Mouse (Mus musculus) adrenal gland, postnatal 10 days (tissue): ENCODE measurements around the gene Smok3b. TPM values are rescaled to one million over a fixed set of nuclear protein-coding genes. Genes with fewer than 3 reads are reported as not detected.
A peak's percentile ranks its signal among the peaks of the same experiment; 100 is the strongest.
"Not testable (repeated sequence)": the region's sequence is repeated elsewhere in the genome, so short reads cannot be mapped to it uniquely, and the experiment has no call there.

Experiments
- DNase-seq: peaks from one replicate; pipeline ENCODE4 v3.0.0; 2021; ENCODE audit warnings: mixed read lengths
- long read RNA-seq, 2 experiments: library from polyadenylated mRNA; stranded (forward); transcript quantifications; one replicate each; pipeline ENCODE4 v2.0.0; 2021
- total RNA-seq, 2 experiments: library from RNA; stranded (reverse); gene quantifications; 2 replicates each; pipeline ENCODE4 v1.2.3; 2021

Smok3b gene
- total RNA-seq, result not detected
- long read RNA-seq, experiment 1, result 0 reads
- long read RNA-seq, experiment 2, result 0 reads

GRCm38 (mm10) chr5:138020961-138021479 is at the start of gene Smok3b, which contains the start of gene Smok3a:
Smok3b (plus strand) TSS chr5:138021429.
Smok3a (plus strand) TSS chr5:138021261.
- not testable (repeated sequence) for DNase-seq

GRCm38 (mm10) chr5:137973161-137973560 is 48.1 kb upstream of the Smok3b start:
- DNase-seq, result no peak

- no peak for DNase-seq
Measured at GRCm38 (mm10) chr5:137973738-137974137, 47.5 kb upstream of the Smok3b start.

- DNase-seq, result no peak
Measured at GRCm38 (mm10) chr5:137974724-137975123, 46.5 kb upstream of the Smok3b start.

GRCm38 (mm10) chr5:137975434-137975833 is 45.8 kb upstream of the Smok3b start:
- DNase-seq, result no peak

GRCm38 (mm10) chr5:137977291-137977690 is 43.9 kb upstream of the Smok3b start:
- no peak for DNase-seq

GRCm38 (mm10) chr5:137979081-137979480 is 42.1 kb upstream of the Smok3b start:
- no peak for DNase-seq

GRCm38 (mm10) chr5:137981300-137981699 is 39.9 kb upstream of the Smok3b start, which contains the start of gene Azgp1:
Azgp1 (plus strand) TSS chr5:137981520.
- DNase-seq, result peak; percentile 41

GRCm38 (mm10) chr5:137986351-137986750 is 34.9 kb upstream of the Smok3b start:
- no peak for DNase-seq

GRCm38 (mm10) chr5:138009437-138009836 is 11.8 kb upstream of the Smok3b start:
- DNase-seq, result no peak

- DNase-seq, result no peak
Measured at GRCm38 (mm10) chr5:138012382-138012781, 8.8 kb upstream of the Smok3b start.

- no peak for DNase-seq
Measured at GRCm38 (mm10) chr5:138016530-138016929, 4.7 kb upstream of the Smok3b start.

- no peak for DNase-seq
Measured at GRCm38 (mm10) chr5:138016997-138017396, 4.2 kb upstream of the Smok3b start.

GRCm38 (mm10) chr5:138019577-138019976 is 1.7 kb upstream of the Smok3b start:
- not testable (repeated sequence) for DNase-seq

GRCm38 (mm10) chr5:138052894-138053293 is 31.7 kb downstream of the Smok3b start, which contains the start of gene Smok3c:
Smok3c (plus strand) TSS chr5:138053194.
- DNase-seq, result not testable (repeated sequence)

GRCm38 (mm10) chr5:138073803-138074202 is 52.6 kb downstream of the Smok3b start:
- DNase-seq, result no peak

- DNase-seq, result no peak
Measured at GRCm38 (mm10) chr5:138075684-138076083, 54.5 kb downstream of the Smok3b start.

GRCm38 (mm10) chr5:138076148-138076547 is 54.9 kb downstream of the Smok3b start:
- no peak for DNase-seq

GRCm38 (mm10) chr5:138080456-138080855 is 59.2 kb downstream of the Smok3b start:
- DNase-seq, result no peak

GRCm38 (mm10) chr5:138081446-138081845 is 60.2 kb downstream of the Smok3b start:
- DNase-seq, result no peak

GRCm38 (mm10) chr5:138083318-138083900 is 62.2 kb downstream of the Smok3b start:
- no peak for DNase-seq

- no peak for DNase-seq
Measured at GRCm38 (mm10) chr5:138083936-138084335, 62.7 kb downstream of the Smok3b start.

GRCm38 (mm10) chr5:138084507-138084906 is 63.3 kb downstream of the Smok3b start:
- no peak for DNase-seq

- DNase-seq, result peak; percentile 85
Measured at GRCm38 (mm10) chr5:138084996-138085395, 63.8 kb downstream of the Smok3b start, which contains the start of gene Zkscan1. Zkscan1 (plus strand) TSS chr5:138085084.
